Mouse (Mus musculus) naive thymus-derived CD4-positive, alpha-beta T cell, adult 2 months (primary cell): Measurements from ENCODE around the gene Clptm1.
"Not testable (repeated sequence)": the region's sequence is repeated elsewhere in the genome, so short reads cannot be mapped to it uniquely, and the experiment has no call there.

Source experiments
- DNase-seq: peaks from one replicate; pipeline ENCODE4 v3.0.0-alpha.2; 2011; ENCODE audit warnings: low read depth

The Clptm1 gene

DNA sequence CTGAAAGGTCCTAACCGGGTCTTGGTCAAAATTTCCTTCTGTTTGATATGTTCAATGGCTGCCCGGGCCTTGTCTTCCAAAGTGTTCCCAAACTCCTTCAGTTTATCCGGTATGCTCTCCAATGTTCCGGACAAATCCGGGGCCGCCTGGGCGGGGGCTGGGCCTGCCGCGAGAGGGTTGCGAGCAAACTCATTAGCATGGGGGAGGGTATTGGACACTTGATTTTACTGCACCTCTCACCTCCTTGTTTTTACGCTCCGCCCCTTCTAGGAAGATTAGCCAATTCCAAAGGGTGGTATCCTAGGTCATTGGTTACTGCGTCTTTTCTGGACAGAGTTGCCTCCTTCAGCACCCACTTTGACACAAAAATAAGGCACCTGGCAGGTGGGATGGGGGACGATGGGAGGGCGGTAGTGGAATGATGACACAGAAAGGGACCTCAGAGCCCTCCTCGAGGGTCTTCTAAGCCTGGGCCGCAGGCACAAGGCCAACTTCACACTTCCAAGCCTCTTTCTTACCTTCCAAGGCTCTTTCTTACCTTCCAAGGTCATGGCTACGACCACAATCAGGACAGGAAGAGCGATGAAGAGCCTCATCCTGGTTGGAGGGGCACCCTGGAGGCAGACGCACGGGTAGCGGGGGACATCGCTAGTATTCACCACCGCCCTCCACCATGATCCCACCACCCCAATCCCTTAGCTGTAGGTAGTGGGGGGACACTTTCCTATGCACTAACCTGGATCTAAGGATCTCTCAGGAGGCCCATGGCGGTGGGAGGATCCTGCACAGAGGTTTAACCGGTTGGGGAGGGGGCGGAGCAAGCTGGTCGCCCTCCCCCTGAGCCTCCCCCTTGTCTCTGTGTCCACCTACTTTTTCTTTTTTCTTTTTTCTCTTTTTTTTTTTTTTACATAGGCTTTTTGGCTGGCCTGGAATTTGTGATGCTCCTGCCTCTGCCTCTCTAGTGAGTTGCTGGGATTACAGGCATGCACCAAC is 27.3 kb upstream of the Clptm1 start, which contains the start of gene Apoc1:
Gene Apoc1, minus strand, starts transcription at position 788 of the 993 bp plus-strand sequence.
- no peak for DNase-seq

DNA sequence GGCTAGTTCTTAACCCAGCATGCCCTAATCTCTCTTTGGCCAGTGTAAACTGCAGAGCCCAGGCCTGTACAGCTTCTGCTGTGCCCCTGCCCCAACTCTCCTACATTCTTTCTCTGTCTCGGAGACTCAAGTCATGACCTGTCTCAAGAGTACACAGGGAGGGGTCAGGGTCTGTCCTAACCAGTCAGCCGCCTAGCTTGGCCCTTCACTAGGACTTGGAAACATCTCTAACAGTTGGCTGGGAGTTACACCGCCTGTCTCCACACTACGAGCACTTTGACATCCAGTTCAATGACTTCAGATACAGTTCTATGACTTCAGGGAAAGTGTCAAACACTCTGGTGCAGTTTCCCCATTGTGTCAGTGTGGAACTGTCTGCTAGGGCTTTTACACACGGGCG is 26.6 kb upstream of the Clptm1 start:
- no peak for DNase-seq

GRCm38 (mm10) chr7:19690845-19691244 is 26.0 kb upstream of the Clptm1 start:
- DNase-seq = no peak

- no peak for DNase-seq
Observed at GRCm38 (mm10) chr7:19688611-19689010, 23.8 kb upstream of the Clptm1 start.

- no peak for DNase-seq
Observed at GRCm38 (mm10) chr7:19688101-19688500, 23.3 kb upstream of the Clptm1 start.

- DNase-seq = not testable (repeated sequence)
Observed at GRCm38 (mm10) chr7:19686927-19687583, 22.2 kb upstream of the Clptm1 start.

- DNase-seq = no peak
Observed at GRCm38 (mm10) chr7:19686521-19686920, 21.7 kb upstream of the Clptm1 start.

DNA sequence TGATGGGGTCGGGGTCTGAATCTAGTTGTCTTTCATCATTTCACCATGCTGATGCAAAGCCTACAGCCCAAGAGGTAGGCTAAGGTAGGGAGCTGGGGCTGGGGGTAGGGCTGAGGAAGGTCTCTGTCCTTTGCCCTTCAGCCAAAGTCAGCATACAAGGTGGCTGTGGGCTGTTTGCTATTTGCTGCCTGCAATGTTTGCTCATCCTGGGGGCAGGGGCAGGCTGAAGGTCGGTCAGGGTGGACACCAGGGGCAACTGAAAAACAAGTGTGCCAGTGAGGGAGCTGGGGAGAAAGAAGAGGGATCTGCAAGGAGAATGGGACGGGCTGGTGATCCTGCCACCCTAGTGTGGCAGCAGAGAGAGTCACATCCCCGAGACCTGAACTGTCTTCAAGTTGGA is 20.5 kb upstream of the Clptm1 start:
- no peak for DNase-seq

DNA sequence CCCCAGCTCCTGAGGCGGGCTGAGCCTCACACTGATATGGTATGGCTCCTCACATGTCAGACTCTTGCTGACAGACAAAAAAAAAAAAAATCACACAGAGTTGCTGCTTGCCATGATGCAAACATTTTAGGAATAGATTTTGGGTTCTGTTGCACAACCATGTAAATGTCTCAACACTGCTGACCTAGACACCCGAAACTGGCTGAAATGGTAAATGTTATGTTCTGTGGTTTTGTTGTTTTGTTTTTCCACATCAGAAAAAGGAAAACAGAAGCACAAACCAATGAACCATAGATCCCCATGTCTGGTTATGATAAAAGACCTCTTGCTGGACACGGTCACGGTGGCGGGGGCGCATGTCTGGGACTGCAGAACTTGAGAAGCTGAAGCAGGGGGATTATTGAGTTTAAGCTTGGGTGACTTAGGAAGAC is 19.0 kb upstream of the Clptm1 start:
- no peak for DNase-seq

DNA sequence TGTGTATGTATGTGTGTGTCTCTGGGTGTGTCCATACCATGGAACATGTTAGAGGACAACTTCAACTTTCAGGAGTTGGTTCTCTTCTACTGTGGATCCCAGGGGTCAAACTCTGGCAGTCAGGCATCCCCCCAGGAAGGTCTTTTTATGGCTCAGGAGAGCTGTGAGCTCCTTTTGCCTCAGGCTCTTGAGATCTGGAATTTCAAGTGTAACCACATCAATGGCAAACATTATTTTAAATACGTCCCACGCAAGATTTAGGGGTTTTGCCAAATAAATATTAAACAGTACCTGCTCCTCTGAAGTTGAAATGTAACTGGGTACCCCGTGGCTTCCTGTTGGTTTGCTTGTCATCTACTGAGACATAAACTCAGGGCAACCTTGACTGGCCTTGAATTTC is 18.1 kb upstream of the Clptm1 start:
- DNase-seq = no peak

DNA sequence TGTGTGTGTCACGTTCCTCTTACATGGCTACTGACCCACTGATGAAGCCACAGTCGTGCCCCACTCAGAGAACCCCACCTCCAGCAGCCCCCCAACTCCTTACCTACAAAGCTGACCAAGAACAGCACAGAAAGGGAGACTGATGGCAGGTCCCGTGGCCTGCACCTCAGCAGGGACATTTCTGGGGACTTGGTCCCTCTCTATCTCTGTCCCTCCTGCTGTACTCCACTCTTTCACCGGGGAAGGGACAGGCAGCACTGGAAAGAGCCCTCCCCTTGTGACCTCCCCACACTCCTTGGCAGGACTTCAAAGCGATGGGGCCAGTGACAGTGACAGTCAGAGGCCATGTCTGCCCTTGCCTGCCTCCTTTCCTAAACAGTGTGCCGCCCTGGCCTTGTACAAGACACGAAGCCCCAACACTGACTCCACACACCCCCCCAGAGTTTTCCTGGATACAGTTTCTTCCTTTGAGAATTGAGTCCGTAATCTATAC is 16.4 kb upstream of the Clptm1 start, which contains the start of the genes Gm44805 and Apoc4:
Gene Gm44805, minus strand, starts transcription at position 222 of the 493 bp plus-strand sequence.
Gene Apoc4, minus strand, starts transcription at position 278 of the 493 bp plus-strand sequence.
- no peak for DNase-seq

- no peak for DNase-seq
Observed at GRCm38 (mm10) chr7:19680702-19681101, 15.9 kb upstream of the Clptm1 start.

DNA sequence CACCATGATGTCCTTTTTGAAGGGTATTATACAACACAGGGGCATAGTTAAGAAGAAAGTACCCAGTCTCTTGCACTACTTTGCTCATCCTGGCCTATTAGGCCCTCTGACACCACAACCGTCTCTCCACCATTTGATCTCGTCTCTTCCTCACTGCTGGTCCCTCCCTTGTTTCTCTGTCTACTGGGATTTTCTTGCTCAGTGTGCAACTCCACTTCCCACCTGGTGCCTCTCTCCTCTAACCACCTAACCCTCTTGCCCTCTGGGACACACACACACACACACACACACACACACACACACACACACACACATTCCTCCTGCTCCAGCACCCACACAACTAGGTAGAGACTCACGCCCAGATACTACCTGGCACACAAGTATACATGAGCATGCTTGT is 14.1 kb upstream of the Clptm1 start:
- no peak for DNase-seq

- no peak for DNase-seq
Observed at GRCm38 (mm10) chr7:19677872-19678271, 13.0 kb upstream of the Clptm1 start, which contains the start of gene Apoc2. Apoc2 (minus strand) TSS chr7:19677941.

- no peak for DNase-seq
Observed at GRCm38 (mm10) chr7:19676662-19677061, 11.8 kb upstream of the Clptm1 start.

- DNase-seq = no peak
Observed at GRCm38 (mm10) chr7:19675824-19676223, 11.0 kb upstream of the Clptm1 start.

DNA sequence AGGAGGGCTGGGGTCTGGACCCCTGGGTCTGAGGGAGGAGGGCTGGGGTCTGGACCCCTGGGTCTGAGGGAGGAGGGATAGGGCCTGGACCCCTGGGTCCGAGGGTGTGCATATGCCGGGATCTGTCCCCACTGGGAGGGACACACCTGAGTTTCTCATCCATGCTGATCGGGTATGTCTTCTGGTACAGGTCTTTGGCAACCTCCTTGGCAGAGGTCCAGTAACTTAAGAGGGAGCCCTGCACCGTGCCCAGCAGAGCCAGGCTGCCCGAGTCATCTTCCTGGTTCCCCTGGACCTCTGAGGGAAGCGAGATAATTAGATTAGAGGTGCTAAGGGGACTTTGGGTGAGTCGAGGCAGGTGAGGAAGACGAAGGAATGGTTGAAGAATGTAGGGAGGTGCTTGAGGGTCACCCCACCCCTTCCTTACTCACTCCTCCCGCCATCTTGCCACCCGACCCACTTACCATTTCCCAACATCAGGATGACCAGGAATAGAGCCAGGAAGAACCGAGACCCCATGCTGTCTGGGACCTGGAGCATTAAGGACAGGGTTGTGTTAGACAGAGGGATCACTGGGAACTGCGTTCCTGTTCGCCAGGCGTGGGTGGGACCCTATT is 8.4 kb upstream of the Clptm1 start:
- no peak for DNase-seq

DNA sequence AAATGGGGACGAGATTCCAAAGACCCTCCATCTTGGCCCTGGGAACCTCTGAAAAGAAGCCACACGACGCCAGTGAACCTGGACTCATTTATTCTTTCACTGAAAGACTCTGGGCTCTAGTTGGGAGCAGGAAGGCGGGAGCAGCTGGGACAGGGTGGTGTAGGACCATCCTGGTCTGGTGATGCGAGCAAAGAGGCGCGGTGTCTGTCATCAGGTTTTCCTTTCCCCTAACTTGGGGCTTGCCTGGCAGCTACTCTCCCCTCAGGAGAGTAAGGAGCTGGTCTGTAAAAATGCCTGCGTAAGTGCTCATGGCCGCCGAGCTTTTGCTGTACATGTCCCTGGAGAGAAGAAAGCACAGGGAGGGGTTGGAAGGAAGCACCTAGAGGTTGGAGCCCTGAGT is 6.7 kb upstream of the Clptm1 start:
- no peak for DNase-seq

DNA sequence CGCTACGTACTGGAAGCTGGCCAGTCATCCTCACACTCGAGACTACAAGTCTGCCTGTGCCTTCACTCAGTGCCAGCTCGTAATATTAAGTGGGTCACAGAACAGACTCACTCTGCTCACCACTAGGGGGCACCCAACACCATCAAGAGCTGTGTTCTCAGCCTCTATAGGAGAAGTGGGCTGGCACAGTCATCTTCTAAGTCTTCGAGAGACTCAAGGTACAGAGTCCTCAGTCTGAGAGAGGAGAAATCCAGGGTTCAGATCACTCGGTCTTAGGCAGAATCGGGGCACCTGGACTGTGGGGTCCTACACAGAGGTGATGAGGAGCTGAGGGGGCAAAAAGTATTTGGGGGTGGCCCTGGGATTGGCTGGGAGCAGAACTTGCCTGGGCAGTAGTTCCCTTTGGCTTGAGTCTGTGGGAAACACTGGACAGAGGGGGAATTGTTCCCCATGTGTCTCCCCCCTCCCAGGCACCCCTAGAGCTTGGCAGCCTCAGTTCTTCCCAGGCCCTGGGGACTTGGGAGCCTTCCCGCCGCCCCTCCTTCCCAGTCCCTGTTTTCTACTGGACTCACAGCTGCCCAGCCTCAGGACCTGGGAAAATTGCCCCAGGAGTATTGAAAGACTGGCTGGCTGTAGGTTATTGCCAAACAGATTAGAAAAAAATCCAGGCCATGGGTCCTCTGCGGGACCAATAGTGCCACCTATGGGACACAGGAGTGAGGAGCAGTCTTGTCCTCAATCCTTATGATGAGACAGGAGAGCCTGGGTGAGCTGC is 4.3 kb upstream of the Clptm1 start:
- peak; percentile 95 for DNase-seq

GRCm38 (mm10) chr7:19667434-19667833 is 2.6 kb upstream of the Clptm1 start:
- DNase-seq = no peak

DNA sequence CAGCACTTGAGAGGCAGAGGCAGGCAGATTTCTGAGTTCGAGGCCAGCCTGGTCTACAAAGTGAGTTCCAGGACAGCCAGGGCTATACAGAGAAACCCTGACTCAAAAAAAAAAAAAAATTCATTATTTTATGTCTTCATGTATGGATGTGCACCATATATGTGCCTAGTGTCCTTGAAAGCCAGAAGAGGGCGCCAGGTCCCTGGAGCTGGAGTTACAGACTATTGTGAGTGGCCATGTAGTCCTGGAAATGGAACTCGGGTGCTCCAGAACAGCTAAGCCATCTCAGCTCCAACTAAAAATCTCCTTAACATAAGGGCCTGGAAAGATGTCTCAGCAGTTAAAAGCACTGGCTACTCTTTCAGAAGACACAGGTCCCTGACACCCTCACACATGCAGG is 1.9 kb upstream of the Clptm1 start:
- no peak for DNase-seq
